In genomic region chr11:84411642-84412018, GRCm38 (mm10) we compare ENCODE assay signal across 14 mouse cellular contexts.
DNase-seq lines count a peak whose midpoint lies in the region; ATAC-seq and TF ChIP-seq lines count a peak whose summit lies in the region.
"Had no signal": no experiment of that assay in that cellular context is flagged by ENCODE, and none has a peak within 500 bp of the region (broad histone marks: within the 10 kb centered on the region; RNA-seq: fewer than 3 reads in every experiment).

No protein-coding gene starts in this region.

- H3K4me2 ChIP-seq in heart, embryonic 11.5 days = no peak overlapping the region
- no peak overlapping the region for H3K4me2 ChIP-seq in neural tube, embryonic 13.5 days
- H3K4me2 ChIP-seq in liver, embryonic 14.5 days (ENCODE audit: low read depth) = peak overlapping the region; percentile 38

- H3K9ac ChIP-seq in heart, embryonic 11.5 days (ENCODE audit: low read depth, low read length) = no peak overlapping the region
- no peak overlapping the region for H3K9ac ChIP-seq in neural tube, embryonic 13.5 days
- peak overlapping the region; percentile 24; the same call in 1 of the 2 replicates for H3K9ac ChIP-seq in liver, embryonic 14.5 days (replicated peaks)

- H3K27me3 ChIP-seq in heart, embryonic 11.5 days (ENCODE audit: control insufficient read depth, insufficient read depth, low read length) = no peaks in the 10 kb centered on the region
- H3K27me3 ChIP-seq in neural tube, embryonic 13.5 days = no peaks in the 10 kb centered on the region
- H3K27me3 ChIP-seq in liver, embryonic 14.5 days (ENCODE audit: control insufficient read depth, insufficient read depth, low read length) = no peaks in the 10 kb centered on the region

- no peak for DNase-seq in heart, adult 11 months
- no peak for DNase-seq in neural tube, embryonic 10.5 days (ENCODE audit: extremely low spot score, low spot score)
- no peak for DNase-seq in liver, embryonic 14.5 days (ENCODE audit: low read depth in 3 of 3, low spot score in 3 of 3)
- DNase-seq in B cell, adult 2 months = no peak
- no peak for DNase-seq in lung, adult 18-20 months
- DNase-seq in spleen, postnatal 10 days (ENCODE audit: low spot score in 2 of 2) = no peak
- DNase-seq: cerebellum, adult 11-12 months; cerebellum, postnatal 36 days; kidney, postnatal 10 days; right cerebral cortex, postnatal 4 days; thymus, adult 18-20 months had no signal

- TF ChIP-seq EP300 in liver, embryonic 14.5 days (IDR thresholded peaks at IDR 0.05; ENCODE audit: low read depth) = no peak

- peaks cover 3% of the 10 kb centered on the region for H3K9me3 ChIP-seq in heart, embryonic 11.5 days (replicated peaks; ENCODE audit: control insufficient read depth, low read length)
- no peaks in the 10 kb centered on the region; the same call in 1 of the 2 replicates for H3K9me3 ChIP-seq in neural tube, embryonic 13.5 days
- H3K9me3 ChIP-seq in liver, embryonic 14.5 days (ENCODE audit: control insufficient read depth, low read length) = peaks cover 2% of the 10 kb centered on the region

- H3K27ac ChIP-seq in heart, embryonic 11.5 days (ENCODE audit: low read depth, low read length) = no peak overlapping the region
- peak overlapping the region; percentile 34; the same call in 1 of the 2 replicates for H3K27ac ChIP-seq in neural tube, embryonic 13.5 days (replicated peaks)
- peak overlapping the region; percentile 56 for H3K27ac ChIP-seq in liver, embryonic 14.5 days

- no peak overlapping the region for H3K4me3 ChIP-seq in heart, embryonic 11.5 days (ENCODE audit: low read depth, low read length)
- H3K4me3 ChIP-seq in neural tube, embryonic 13.5 days = no peak overlapping the region
- no peak overlapping the region for H3K4me3 ChIP-seq in liver, embryonic 14.5 days (ENCODE audit: insufficient read depth in 1 of 2, low read depth in 2 of 2, low read length in 2 of 2)

- no peaks in the 10 kb centered on the region for H3K36me3 ChIP-seq in heart, embryonic 11.5 days (ENCODE audit: control insufficient read depth, insufficient read depth, low read length)
- H3K36me3 ChIP-seq in neural tube, embryonic 13.5 days = no peaks in the 10 kb centered on the region
- H3K36me3 ChIP-seq in liver, embryonic 14.5 days (replicated peaks; ENCODE audit: control insufficient read depth, insufficient read depth, low read depth) = no peaks in the 10 kb centered on the region

- WGBS in heart, embryonic 11.5 days (ENCODE audit: insufficient replicate concordance) = 63% methylated on average over 7 of the region's 7 CpGs
- 63% methylated on average over 7 of the region's 7 CpGs for WGBS in neural tube, embryonic 13.5 days
- WGBS in liver, embryonic 14.5 days (ENCODE audit: insufficient replicate concordance) = 43% methylated on average over 7 of the region's 7 CpGs

- ATAC-seq in heart, embryonic 11.5 days (replicated peaks; ENCODE audit: insufficient number of reproducible peaks, low FRiP score, low TSS enrichment) = 0 out of 2 replicates have a peak, but pooled peaks have one; percentile 22
- ATAC-seq in neural tube, embryonic 13.5 days (ENCODE audit: low read depth) = peak; percentile 59; the same call in 1 of the 2 replicates
- ATAC-seq in liver, embryonic 14.5 days (ENCODE audit: insufficient read depth) = peak; percentile 40
- ATAC-seq: lung, postnatal 0 days had no signal

- peaks cover 12% of the 10 kb centered on the region for H3K4me1 ChIP-seq in heart, embryonic 11.5 days (ENCODE audit: control insufficient read depth, insufficient read depth, low read length)
- H3K4me1 ChIP-seq in neural tube, embryonic 13.5 days (replicated peaks) = peaks cover 29% of the 10 kb centered on the region
- H3K4me1 ChIP-seq in liver, embryonic 14.5 days (replicated peaks; ENCODE audit: control insufficient read depth in 2 of 2, insufficient read depth in 2 of 2, low read length in 1 of 2) = peaks cover 40 to 55% of the 10 kb centered on the region in 2 experiments

- no peak for TF ChIP-seq CTCF in liver, embryonic 14.5 days (IDR thresholded peaks at IDR 0.05; ENCODE audit: low read depth)
